Mouse (Mus musculus) midbrain, postnatal 0 days (tissue): ENCODE measurements around the gene Pik3cg. TPM values are rescaled to one million over a fixed set of nuclear protein-coding genes. Genes with fewer than 3 reads are reported as not detected.

Experiments used
- ATAC-seq: fragments of 200-750 bp; cut with Nextera tagmentation; 2 replicates; pipeline ENCODE4 v1.8.0; 2017; ENCODE audit warnings: moderate number of reproducible peaks, mild to moderate bottlenecking, moderate TSS enrichment, moderate library complexity; ENCODE audit not compliant: low FRiP score
- DNase-seq: peaks from one replicate; pipeline ENCODE4 v3.0.0-alpha.2; 2015; ENCODE audit warnings: low spot score
- H3K27ac ChIP-seq: fragments of 300-500 bp; sonication (generic); 2 replicates; pipeline ENCODE4 v1.5.1; 2014; ENCODE audit warnings: low read depth, mild to moderate bottlenecking, low read length, mixed read lengths
- H3K27me3 ChIP-seq: fragments of 300-500 bp; sonication (generic); 2 replicates; pipeline ENCODE4 v1.6.1; 2014; ENCODE audit warnings: low read length, control low read depth, mixed read lengths; ENCODE audit not compliant: insufficient read depth
- H3K36me3 ChIP-seq: fragments of 300-500 bp; sonication (generic); 2 replicates; pipeline ENCODE4 v1.6.1; 2014; ENCODE audit warnings: low read length, control low read depth, mixed read lengths; ENCODE audit not compliant: insufficient read depth
- H3K4me1 ChIP-seq: fragments of 300-500 bp; sonication (generic); 2 replicates; pipeline ENCODE4 v1.6.1; 2014; ENCODE audit warnings: mild to moderate bottlenecking, control low read depth, antibody characterized with exemption, low read length, mixed read lengths; ENCODE audit not compliant: insufficient read depth
- H3K4me2 ChIP-seq: fragments of 300-500 bp; sonication (generic); 2 replicates; pipeline ENCODE4 v1.6.1; 2014; ENCODE audit warnings: low read depth, mild to moderate bottlenecking, low read length, mixed read lengths; ENCODE audit not compliant: poor library complexity, severe bottlenecking
- H3K4me3 ChIP-seq: fragments of 300-500 bp; sonication (generic); 2 replicates; pipeline ENCODE4 v1.5.1; 2014; ENCODE audit warnings: low read depth, mild to moderate bottlenecking, low read length, moderate library complexity
- H3K9ac ChIP-seq: fragments of 300-500 bp; sonication (generic); replicated peaks from 2 replicates; pipeline ENCODE4 v1.6.1; 2014; ENCODE audit warnings: mild to moderate bottlenecking, low read length, moderate library complexity, mixed read lengths; ENCODE audit not compliant: poor library complexity, severe bottlenecking
- H3K9me3 ChIP-seq: fragments of 300-500 bp; sonication (generic); 2 replicates; pipeline ENCODE4 v1.6.1; 2016; ENCODE audit warnings: low read length, control low read depth
- CTCF ChIP-seq: IDR thresholded peaks from 2 replicates; pipeline ENCODE4 v1.5.1; 2016; ENCODE audit warnings: antibody characterized with exemption, mild to moderate bottlenecking
- WGBS: fragments of 180-500 bp; shearing (Covaris S2); extraction: QIAGEN DNeasy Blood & Tissue Kit; methylation state at CpG from one replicate; pipeline ENCODE4 v1.1.7; 2014; 5-methylcytosine and 5-hydroxymethylcytosine counted together
- polyA plus RNA-seq: library from polyadenylated mRNA; unstranded; fragments of >200 nt; fragmentation: Nextera tagmentation; extraction: Ambion mirVana; gene quantifications from 2 replicates; pipeline ENCODE4 v1.2.1, GENCODE M21; 2015
- total RNA-seq: library from RNA; depleted of rRNA; stranded (reverse); fragments of >200 nt; gene quantifications from 2 replicates; pipeline ENCODE4 v1.2.3, GENCODE M21; 2014

Pik3cg gene
- total and polyA plus RNA-seq, 2 experiments from 2014 or later, result 0.78 to 1.9 TPM

GRCm38 (mm10) chr12:32208951-32209350 lies 492 bp upstream of the Pik3cg start:
- DNase-seq (no peak), ATAC-seq (0 out of 2 replicates have a peak, but pooled peaks have one; percentile 5)
- TF ChIP-seq CTCF, result no peak
- no peak overlapping the region for H3K4me3 ChIP-seq
- H3K27me3 ChIP-seq, result no peaks in the 10 kb centered on the region
- no peak overlapping the region for H3K4me2 ChIP-seq
- H3K9ac ChIP-seq, result no peak overlapping the region
- no peak overlapping the region for H3K27ac ChIP-seq
- H3K36me3 ChIP-seq, result no peaks in the 10 kb centered on the region
- WGBS, result 77% methylated on average over 2 of the region's 2 CpGs
- no peaks in the 10 kb centered on the region for H3K4me1 ChIP-seq
- no peaks in the 10 kb centered on the region for H3K9me3 ChIP-seq

- no peak overlapping the region for H3K4me3 ChIP-seq
- no peak for TF ChIP-seq CTCF
- no peaks in the 10 kb centered on the region for H3K36me3 ChIP-seq
- H3K4me1 ChIP-seq, result no peaks in the 10 kb centered on the region
- H3K9ac ChIP-seq, result no peak overlapping the region
- WGBS, result 87% methylated on average over 3 of the region's 3 CpGs
- no peak overlapping the region for H3K27ac ChIP-seq
- H3K4me2 ChIP-seq, result no peak overlapping the region
- DNase-seq, result no peak
- ATAC-seq, result no peak
- H3K9me3 ChIP-seq, result no peaks in the 10 kb centered on the region
- H3K27me3 ChIP-seq, result no peaks in the 10 kb centered on the region
Measured at GRCm38 (mm10) chr12:32207141-32207540, 1.3 kb downstream of the Pik3cg start.

GRCm38 (mm10) chr12:32203695-32204094 lies 4.8 kb downstream of the Pik3cg start:
- no peak overlapping the region for H3K4me2 ChIP-seq
- no peak overlapping the region for H3K9ac ChIP-seq
- no peaks in the 10 kb centered on the region for H3K27me3 ChIP-seq
- no peak for ATAC-seq
- no peak overlapping the region for H3K27ac ChIP-seq
- no peak for TF ChIP-seq CTCF
- WGBS, result 42% methylated on average over 8 of the region's 8 CpGs
- no peaks in the 10 kb centered on the region for H3K36me3 ChIP-seq
- no peaks in the 10 kb centered on the region for H3K4me1 ChIP-seq
- DNase-seq, result no peak
- no peaks in the 10 kb centered on the region for H3K9me3 ChIP-seq
- H3K4me3 ChIP-seq, result no peak overlapping the region

- 86% methylated on average over 5 of the region's 5 CpGs for WGBS
- Histone ChIP-seq H3K36me3 (no peaks in the 10 kb centered on the region), H3K27me3 (no peaks in the 10 kb centered on the region), H3K4me3 (no peak overlapping the region), H3K4me1 (no peaks in the 10 kb centered on the region), H3K9me3 (no peaks in the 10 kb centered on the region), H3K4me2 (no peak overlapping the region), H3K27ac (no peak overlapping the region), H3K9ac (no peak overlapping the region)
- DNase-seq, result no peak
- no peak for ATAC-seq
- no peak for TF ChIP-seq CTCF
Measured at GRCm38 (mm10) chr12:32202583-32202982, 5.9 kb downstream of the Pik3cg start.

- no peak for TF ChIP-seq CTCF
- 94% methylated on average over 7 of the region's 7 CpGs for WGBS
- Histone ChIP-seq H3K4me1 (no peaks in the 10 kb centered on the region), H3K36me3 (no peaks in the 10 kb centered on the region), H3K9me3 (no peaks in the 10 kb centered on the region), H3K27ac (no peak overlapping the region), H3K4me3 (no peak overlapping the region), H3K4me2 (no peak overlapping the region), H3K27me3 (no peaks in the 10 kb centered on the region), H3K9ac (no peak overlapping the region)
- DNase-seq, result no peak
- ATAC-seq, result no peak
Measured at GRCm38 (mm10) chr12:32201932-32202331, 6.5 kb downstream of the Pik3cg start.

GRCm38 (mm10) chr12:32201070-32201585 lies 7.3 kb downstream of the Pik3cg start:
- no peak for TF ChIP-seq CTCF
- H3K4me3 ChIP-seq, result no peak overlapping the region
- H3K27ac ChIP-seq, result no peak overlapping the region
- no peaks in the 10 kb centered on the region for H3K9me3 ChIP-seq
- WGBS, result 93% methylated on average over 6 of the region's 6 CpGs
- H3K27me3 ChIP-seq, result no peaks in the 10 kb centered on the region
- H3K4me2 ChIP-seq, result no peak overlapping the region
- no peaks in the 10 kb centered on the region for H3K4me1 ChIP-seq
- no peak overlapping the region for H3K9ac ChIP-seq
- DNase-seq (no peak), ATAC-seq (no peak)
- no peaks in the 10 kb centered on the region for H3K36me3 ChIP-seq
